Mouse (Mus musculus): ENCODE measurements around the gene Itgb1bp1. TPM values are rescaled to one million over a fixed set of nuclear protein-coding genes. Genes with fewer than 3 reads are reported as not detected.

Itgb1bp1 gene
- polyA plus RNA-seq, 1 experiment from 2014 or later = 45.8 TPM

DNA sequence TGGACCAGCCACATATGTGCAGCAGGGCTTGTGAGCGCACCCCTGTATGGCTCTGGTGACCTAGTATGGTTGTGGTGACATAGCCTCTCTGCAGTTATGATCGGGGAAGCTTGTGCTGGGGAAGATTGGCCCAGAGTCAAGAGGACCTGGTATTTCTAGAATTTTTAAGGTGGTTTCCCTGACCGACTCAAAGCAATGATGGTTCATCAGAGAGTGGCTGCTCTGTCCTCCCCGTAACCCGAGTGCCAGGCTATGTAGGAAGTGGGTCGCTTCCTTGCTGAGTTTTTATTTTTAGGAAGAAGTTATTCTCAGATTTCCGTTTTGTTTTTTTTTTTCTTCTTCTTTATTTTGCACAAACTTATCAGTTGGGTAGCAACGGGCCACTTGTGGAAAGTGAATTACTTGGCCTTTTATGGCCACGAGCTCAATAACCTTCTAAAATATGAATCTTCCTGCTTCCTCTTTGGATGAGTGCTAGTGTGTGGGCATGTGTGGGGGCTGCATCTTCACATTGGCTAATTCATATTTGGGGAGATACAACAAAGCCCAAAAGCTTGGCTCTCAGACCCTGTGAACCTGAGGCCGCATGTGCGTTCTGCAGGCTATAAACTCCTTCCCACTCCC, 77.8 kb downstream of the Itgb1bp1 start:
- H3K4me3 ChIP-seq (replicated peaks) = no peak overlapping the region
- no peaks in the 10 kb centered on the region for H3K27me3 ChIP-seq
- no peak overlapping the region for H3K9ac ChIP-seq
- H3K4me1 ChIP-seq = peaks cover 37% of the 10 kb centered on the region
- peaks cover 51% of the 10 kb centered on the region for H3K36me3 ChIP-seq
- no peaks in the 10 kb centered on the region for H3K9me3 ChIP-seq (replicated peaks)
- H3K27ac ChIP-seq = 0 out of 2 replicates have a peak overlapping the region, but pooled peaks have one; percentile 15
- no peak overlapping the region for H3K4me2 ChIP-seq
- 69% methylated on average over 11 of the region's 11 CpGs for WGBS
- no peak for ATAC-seq (replicated peaks; ENCODE audit: low FRiP score)

DNA sequence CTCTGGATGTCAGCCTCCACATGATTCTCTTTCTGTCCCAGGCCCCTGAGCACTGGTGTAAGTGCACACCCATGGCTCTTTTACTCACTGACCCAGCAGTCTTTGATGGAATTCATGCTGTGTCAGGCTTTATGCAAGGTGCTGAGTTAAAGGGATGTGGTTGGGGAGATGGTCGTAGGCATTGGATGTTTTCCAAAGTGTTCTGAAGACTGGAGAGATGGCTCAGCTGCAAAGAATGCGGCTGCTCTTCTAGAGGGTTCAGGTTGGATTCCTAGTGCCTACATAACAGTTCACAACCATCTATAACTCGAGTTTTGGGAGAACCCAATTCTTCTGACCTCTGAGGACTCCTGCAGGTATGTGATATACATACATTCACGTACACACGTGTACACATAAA, 78.7 kb downstream of the Itgb1bp1 start:
- Histone ChIP-seq H3K27me3 (no peaks in the 10 kb centered on the region), H3K4me1 (peaks cover 39% of the 10 kb centered on the region), H3K9ac (no peak overlapping the region), H3K36me3 (peaks cover 46% of the 10 kb centered on the region), H3K4me3 (replicated peaks) (no peak overlapping the region), H3K27ac (no peak overlapping the region), H3K9me3 (replicated peaks) (no peaks in the 10 kb centered on the region), H3K4me2 (no peak overlapping the region)
- ATAC-seq (replicated peaks; ENCODE audit: low FRiP score) = no peak
- WGBS = 85% methylated on average over 5 of the region's 5 CpGs

DNA sequence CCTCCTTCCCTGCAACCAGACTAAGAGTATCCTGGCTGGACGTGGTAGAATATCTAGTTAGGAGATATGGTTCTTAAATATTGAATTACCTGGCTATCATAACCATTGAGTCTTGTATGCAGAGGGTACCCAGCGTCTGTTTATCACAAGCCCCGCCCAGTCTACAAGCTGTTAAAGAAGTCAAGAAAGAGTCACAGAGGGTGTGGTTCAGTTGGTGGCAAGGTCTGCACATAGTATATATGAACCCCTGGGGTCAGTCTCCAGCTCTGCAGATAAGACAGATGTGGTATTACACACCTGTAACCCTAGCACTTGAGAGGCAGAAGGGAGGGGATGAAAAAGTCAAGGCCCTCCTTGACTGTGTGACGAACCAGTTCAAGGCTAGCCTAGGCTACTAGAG, 80.3 kb downstream of the Itgb1bp1 start:
- Histone ChIP-seq H3K9ac (no peak overlapping the region), H3K9me3 (replicated peaks) (no peaks in the 10 kb centered on the region), H3K36me3 (peaks cover 48% of the 10 kb centered on the region), H3K27me3 (no peaks in the 10 kb centered on the region), H3K4me2 (no peak overlapping the region), H3K4me1 (peaks cover 47% of the 10 kb centered on the region), H3K27ac (0 out of 2 replicates have a peak overlapping the region, but pooled peaks have one; percentile 75), H3K4me3 (replicated peaks) (no peak overlapping the region)
- WGBS = 82% methylated on average over 4 of the region's 4 CpGs
- no peak for ATAC-seq (replicated peaks; ENCODE audit: low FRiP score)

DNA sequence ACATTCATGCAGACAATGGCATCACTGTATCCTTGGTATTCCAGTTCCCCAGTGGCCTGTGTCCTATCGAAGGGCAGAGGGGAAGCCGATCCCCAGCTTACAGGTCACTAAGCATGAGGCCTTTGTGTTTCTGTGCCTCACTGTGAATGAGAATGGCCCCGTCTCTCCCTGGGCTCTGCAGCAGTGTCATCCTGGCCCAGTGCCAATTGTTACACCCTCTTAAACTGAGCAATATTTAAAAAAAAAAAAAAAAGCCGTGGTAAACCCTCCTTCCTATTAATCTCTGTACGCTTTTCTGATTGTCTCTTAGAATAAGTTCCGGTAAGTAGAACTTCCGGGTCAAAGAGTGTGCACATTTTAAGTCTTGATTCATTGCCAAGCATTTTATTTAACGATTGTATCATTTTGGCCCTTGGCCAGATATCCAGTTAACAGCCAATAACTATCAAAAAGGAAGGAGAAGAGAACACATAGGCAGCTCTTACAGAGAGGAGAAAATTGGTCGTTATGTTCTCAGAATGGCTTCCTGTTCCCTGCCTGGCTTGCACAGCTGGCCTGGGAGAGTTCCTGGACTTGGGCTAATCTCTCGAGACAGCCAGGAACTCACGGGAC, 81.3 kb downstream of the Itgb1bp1 start:
- Histone ChIP-seq H3K4me2 (no peak overlapping the region), H3K4me3 (replicated peaks) (no peak overlapping the region), H3K36me3 (peaks cover 49% of the 10 kb centered on the region), H3K9me3 (replicated peaks) (no peaks in the 10 kb centered on the region), H3K27ac (peak overlapping the region; percentile 75), H3K9ac (no peak overlapping the region), H3K4me1 (peaks cover 52% of the 10 kb centered on the region), H3K27me3 (no peaks in the 10 kb centered on the region)
- 39% methylated on average over 11 of the region's 11 CpGs for WGBS
- peak; percentile 59 for ATAC-seq (replicated peaks; ENCODE audit: low FRiP score)

DNA sequence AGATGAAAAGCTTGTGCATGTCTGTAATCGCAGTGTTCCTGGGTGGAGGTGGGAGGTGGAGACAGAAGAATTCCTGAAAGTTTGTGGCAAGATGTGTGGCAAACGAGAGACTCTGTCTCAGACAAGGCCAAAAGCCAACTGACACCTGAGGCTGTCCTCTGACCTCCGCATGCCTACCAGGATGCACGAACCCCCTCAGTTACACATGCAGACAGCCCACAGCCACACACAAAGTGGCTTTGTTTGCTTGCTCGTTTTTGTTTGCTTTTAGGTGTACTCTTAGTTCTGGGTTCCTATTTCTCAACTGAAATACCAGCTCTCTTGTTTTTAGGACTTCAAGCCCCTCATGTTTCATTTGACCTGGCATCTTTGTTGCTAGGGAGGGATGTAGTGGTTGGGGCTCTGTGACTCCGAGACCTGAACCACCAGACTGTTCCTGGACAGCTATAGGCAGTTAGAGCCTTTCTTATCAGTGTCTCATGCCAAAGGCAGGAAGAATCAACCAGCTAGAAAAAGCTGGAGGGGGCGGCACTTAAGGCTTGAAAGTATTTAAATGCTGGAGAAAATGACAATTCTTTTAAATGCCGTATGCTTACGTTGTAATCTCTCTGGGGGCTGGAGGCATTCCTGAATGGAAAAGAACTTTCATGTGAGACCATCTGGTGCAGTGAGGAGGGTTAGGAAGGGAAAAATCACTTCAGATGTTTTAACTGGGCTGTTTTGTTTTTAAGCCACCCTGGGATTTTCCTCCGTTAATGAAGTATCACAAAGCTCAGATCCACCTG, 84.4 kb downstream of the Itgb1bp1 start:
- 68% methylated on average over 10 of the region's 10 CpGs for WGBS

DNA sequence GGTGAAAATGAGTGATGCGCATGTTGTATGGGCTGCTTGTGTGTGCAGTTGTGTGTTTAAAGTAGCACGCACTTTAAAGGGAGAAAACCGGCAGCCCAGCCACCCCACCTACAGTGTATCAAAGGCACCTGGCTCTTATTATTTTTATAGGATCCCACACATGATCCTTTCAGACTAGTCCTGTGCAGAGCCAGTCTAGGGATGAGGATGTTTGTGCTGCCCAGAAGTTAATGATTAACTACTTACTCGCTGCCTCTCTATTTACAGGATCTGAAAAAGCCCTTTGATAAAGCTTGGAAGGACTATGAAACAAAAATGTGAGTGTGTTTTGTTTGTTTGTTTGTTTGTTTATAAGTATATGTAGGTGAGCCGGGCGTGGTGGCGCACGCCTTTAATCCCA, 85.5 kb downstream of the Itgb1bp1 start:
- H3K27me3 ChIP-seq = no peaks in the 10 kb centered on the region
- WGBS = 81% methylated on average over 8 of the region's 8 CpGs
- H3K4me2 ChIP-seq = no peak overlapping the region
- ATAC-seq (replicated peaks; ENCODE audit: low FRiP score) = no peak; the same call in 1 of the 2 replicates
- H3K4me1 ChIP-seq = peaks cover 48% of the 10 kb centered on the region
- H3K9ac ChIP-seq = no peak overlapping the region
- 0 out of 2 replicates have a peak overlapping the region, but pooled peaks have one; percentile 13 for H3K27ac ChIP-seq
- H3K4me3 ChIP-seq (replicated peaks) = no peak overlapping the region
- no peaks in the 10 kb centered on the region for H3K9me3 ChIP-seq (replicated peaks)
- H3K36me3 ChIP-seq = peaks cover 30% of the 10 kb centered on the region

More for the DNA sequence above, 84.4 kb downstream of the Itgb1bp1 start:
- no peaks in the 10 kb centered on the region for H3K9me3 ChIP-seq (replicated peaks)
- H3K27me3 ChIP-seq = no peaks in the 10 kb centered on the region
- H3K4me2 ChIP-seq = no peak overlapping the region
- ATAC-seq (replicated peaks; ENCODE audit: low FRiP score) = no peak
- peak overlapping the region; percentile 37; the same call in 1 of the 2 replicates for H3K27ac ChIP-seq
- H3K36me3 ChIP-seq = peaks cover 40% of the 10 kb centered on the region
- H3K4me1 ChIP-seq = peaks cover 55% of the 10 kb centered on the region
- no peak overlapping the region for H3K4me3 ChIP-seq (replicated peaks)
- no peak overlapping the region for H3K9ac ChIP-seq

DNA sequence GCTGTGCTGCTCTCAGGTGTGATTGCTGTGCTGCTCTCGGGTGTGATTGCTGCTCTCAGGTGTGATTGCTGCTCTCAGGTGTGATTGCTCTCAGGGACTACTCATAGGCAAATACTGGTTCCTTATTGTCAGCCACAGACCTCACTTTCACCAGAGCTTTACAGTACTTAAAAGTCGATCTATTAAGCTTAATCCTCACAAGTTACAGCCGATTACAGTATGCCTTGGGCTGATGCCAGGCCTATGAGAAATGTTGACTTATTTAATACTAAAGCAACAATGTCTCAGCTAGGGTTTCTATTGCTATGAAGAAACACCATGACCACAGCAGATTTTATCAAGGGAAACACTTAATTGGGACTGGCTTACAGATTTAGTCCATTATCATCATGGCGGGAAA, 89.7 kb downstream of the Itgb1bp1 start:
- Histone ChIP-seq H3K9ac (no peak overlapping the region), H3K4me2 (no peak overlapping the region), H3K27me3 (no peaks in the 10 kb centered on the region), H3K4me1 (peaks cover 18% of the 10 kb centered on the region), H3K36me3 (peaks cover 14% of the 10 kb centered on the region; the same call in 1 of the 2 replicates), H3K4me3 (replicated peaks) (no peak overlapping the region), H3K9me3 (replicated peaks) (no peaks in the 10 kb centered on the region), H3K27ac (no peak overlapping the region)
- ATAC-seq (replicated peaks; ENCODE audit: low FRiP score) = no peak
- 82% methylated on average over 4 of the region's 4 CpGs for WGBS

DNA sequence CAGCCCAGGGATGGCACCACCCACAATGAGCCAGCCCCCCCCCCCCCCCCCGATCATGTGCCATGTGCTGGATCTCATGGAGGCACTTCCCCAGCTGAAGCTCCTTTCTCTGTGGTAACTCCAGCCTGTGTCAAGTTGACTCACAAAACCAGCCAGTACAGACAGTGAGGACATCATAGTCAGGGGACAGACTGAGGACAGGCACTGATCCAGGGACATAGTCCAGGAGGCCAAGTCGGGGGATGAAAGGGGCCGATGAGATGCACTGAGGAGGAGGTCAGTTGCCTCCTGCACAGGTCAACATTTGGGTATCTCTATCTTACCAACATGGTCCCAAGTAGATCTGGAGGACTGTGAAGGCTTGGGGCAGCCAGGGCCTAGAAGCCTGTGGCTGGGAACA, 90.6 kb downstream of the Itgb1bp1 start:
- no peak for ATAC-seq (replicated peaks; ENCODE audit: low FRiP score)
- H3K9ac ChIP-seq = no peak overlapping the region
- H3K4me2 ChIP-seq = no peak overlapping the region
- no peaks in the 10 kb centered on the region for H3K9me3 ChIP-seq (replicated peaks)
- H3K27me3 ChIP-seq = no peaks in the 10 kb centered on the region
- peaks cover 14% of the 10 kb centered on the region for H3K4me1 ChIP-seq
- H3K27ac ChIP-seq = no peak overlapping the region
- H3K4me3 ChIP-seq (replicated peaks) = no peak overlapping the region
- WGBS = 91% methylated on average over 3 of the region's 3 CpGs
- peaks cover 10% of the 10 kb centered on the region; the same call in 1 of the 2 replicates for H3K36me3 ChIP-seq

DNA sequence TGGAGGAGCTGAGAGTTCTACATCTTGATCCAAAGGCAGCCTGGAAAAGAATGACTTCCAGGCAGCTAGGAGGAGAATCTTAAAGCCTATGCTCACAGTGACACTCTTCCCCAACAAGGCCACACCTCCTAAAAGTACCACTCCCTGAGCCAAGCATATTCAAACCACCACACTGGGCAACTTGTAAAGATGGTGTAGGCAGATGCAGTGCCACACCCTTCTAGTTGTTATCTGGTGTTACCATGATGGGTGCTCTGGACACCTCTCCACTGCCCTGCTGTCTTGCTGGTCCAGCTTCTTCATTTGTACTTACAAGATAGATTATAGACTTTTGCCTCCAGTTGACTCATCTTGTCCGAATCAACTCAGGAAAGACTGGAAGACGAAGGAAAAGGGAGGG, 94.5 kb downstream of the Itgb1bp1 start:
- H3K27ac ChIP-seq = no peak overlapping the region
- no peaks in the 10 kb centered on the region for H3K9me3 ChIP-seq (replicated peaks)
- H3K9ac ChIP-seq = no peak overlapping the region
- H3K36me3 ChIP-seq = peaks cover 3% of the 10 kb centered on the region
- H3K4me3 ChIP-seq (replicated peaks) = no peak overlapping the region
- 74% methylated on average over 2 of the region's 2 CpGs for WGBS
- H3K4me2 ChIP-seq = no peak overlapping the region
- ATAC-seq (replicated peaks; ENCODE audit: low FRiP score) = no peak
- no peaks in the 10 kb centered on the region for H3K27me3 ChIP-seq
- 0 out of 2 replicates have a peak, but pooled peaks cover 7% of the 10 kb centered on the region for H3K4me1 ChIP-seq

Other genes starting within 250 kb of the Itgb1bp1 start
- gene Cpsf3, start 893 bp downstream of the Itgb1bp1 start, polyA plus RNA-seq (2015; fragmentation: Nextera tagmentation; extraction: Ambion mirVana) = 112 and 115 TPM in 2 replicates
- gene Iah1, start 30.1 kb upstream of the Itgb1bp1 start, polyA plus RNA-seq (2015; fragmentation: Nextera tagmentation; extraction: Ambion mirVana) = 67.7 and 78.7 TPM in 2 replicates
- gene Adam17, start 87.3 kb upstream of the Itgb1bp1 start, polyA plus RNA-seq (2015; fragmentation: Nextera tagmentation; extraction: Ambion mirVana) = 42.9 and 44.9 TPM in 2 replicates
- gene Ywhaq, start 131.4 kb upstream of the Itgb1bp1 start, polyA plus RNA-seq (2015; fragmentation: Nextera tagmentation; extraction: Ambion mirVana) = 741 and 774 TPM in 2 replicates

Data from kidney, embryonic 15.5 days (tissue).